Mouse (Mus musculus) spleen, adult 18-20 months (tissue): Measurements from ENCODE around the gene Tbx6.

Experiments used
- DNase-seq, 2 experiments: peaks; one replicate each; pipeline ENCODE4 v3.0.0; 2022; ENCODE audit warnings: mixed read lengths in 2 of 2

Tbx6 gene

GRCm38 (mm10) chr7:126818818-126819217 lies 37.5 kb downstream of the Tbx6 start:
- DNase-seq = no peak

GRCm38 (mm10) chr7:126821835-126822511 lies 40.7 kb downstream of the Tbx6 start:
- DNase-seq = peak; percentile 55 to 80

GRCm38 (mm10) chr7:126822741-126823140 lies 41.5 kb downstream of the Tbx6 start:
- no peak for DNase-seq

GRCm38 (mm10) chr7:126823202-126823711 lies 42.0 kb downstream of the Tbx6 start:
- no peak for DNase-seq

GRCm38 (mm10) chr7:126823940-126824339 lies 42.7 kb downstream of the Tbx6 start:
- DNase-seq = no peak

DNA sequence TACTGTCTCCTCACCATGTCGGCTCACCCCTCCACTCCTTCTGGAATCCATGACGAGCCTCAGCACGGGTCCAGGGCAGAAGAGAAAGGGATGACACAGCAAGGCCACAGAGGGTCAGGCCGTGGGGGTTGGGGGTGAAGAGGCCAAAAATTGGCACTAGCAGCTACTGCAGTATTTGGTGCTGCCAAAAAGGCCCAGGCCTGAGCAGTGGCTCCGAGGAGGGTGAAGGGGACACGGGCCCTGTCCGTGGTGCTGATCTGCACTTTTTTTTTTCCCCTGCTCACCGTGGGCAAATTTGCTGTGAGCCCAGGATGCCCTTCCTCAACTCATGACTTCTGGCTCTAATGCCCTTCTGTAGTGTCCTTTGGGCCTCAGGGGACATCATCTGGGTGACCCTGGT lies 44.1 kb downstream of the Tbx6 start:
- no peak for DNase-seq

DNA sequence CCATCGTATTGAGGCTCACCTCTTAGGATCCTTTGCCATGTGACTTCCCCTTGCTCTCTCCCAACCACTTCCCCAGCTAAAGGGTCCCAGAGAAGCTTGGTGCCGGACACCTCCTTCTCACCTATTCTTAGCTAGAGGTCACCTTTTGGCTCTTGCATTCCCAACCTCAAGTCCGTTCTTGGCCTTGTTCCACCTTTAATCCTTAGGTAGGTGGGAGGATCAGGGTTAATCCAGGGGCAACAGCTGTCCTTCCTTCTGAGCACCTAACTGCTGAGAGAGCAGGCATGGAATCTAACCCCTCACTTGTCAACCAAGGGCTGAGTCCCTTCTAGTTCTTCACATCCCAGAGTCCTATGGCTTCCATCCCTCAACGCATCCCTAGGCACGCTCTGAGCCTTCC lies 44.7 kb downstream of the Tbx6 start:
- DNase-seq = no peak

- no peak for DNase-seq
These were observed 50.3 kb downstream of the Tbx6 start, which contains the start of gene 4930451I11Rik for GRCm38 (mm10) chr7:126831539-126831938. 4930451I11Rik (minus strand) TSS chr7:126831639.

- DNase-seq = peak; percentile 52 to 75
These were observed 50.8 kb downstream of the Tbx6 start for GRCm38 (mm10) chr7:126832036-126832598.

GRCm38 (mm10) chr7:126833294-126833693 lies 52.0 kb downstream of the Tbx6 start:
- no peak for DNase-seq
